Mouse (Mus musculus): ENCODE measurements at regions not wholly inside any gene's neighbourhood (a gene's known extent, or its start where the extent isn't known, plus 50 kb on each side); places are given as distances from the start of the nearest gene placed in this dataset.

DNA sequence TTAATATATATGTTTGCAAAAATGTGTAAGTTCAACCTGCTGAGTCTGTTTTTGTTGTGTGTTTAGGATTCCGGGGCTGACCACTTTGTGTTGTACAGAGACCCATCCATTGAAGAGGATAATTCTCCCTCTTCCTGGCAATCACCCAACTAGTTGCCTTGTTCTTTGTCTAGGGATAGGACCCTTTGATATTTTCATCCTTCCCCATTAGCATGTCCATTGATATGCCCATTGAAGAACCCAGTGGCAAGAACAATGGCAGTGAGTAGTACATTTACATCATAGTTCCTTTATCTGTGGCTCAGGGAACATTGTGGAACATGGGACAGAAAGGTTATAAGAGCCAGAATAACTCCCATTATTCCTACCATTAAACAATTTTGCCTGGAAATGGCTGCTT, 160.9 kb upstream of the Irx4 start:
- DNase-seq (ENCODE audit: low spot score) (no peak), ATAC-seq (replicated peaks; ENCODE audit: low FRiP score) (no peak)
- H3K9me3 ChIP-seq (ENCODE audit: control insufficient read depth, low read length), result no peaks in the 10 kb centered on the region

DNA sequence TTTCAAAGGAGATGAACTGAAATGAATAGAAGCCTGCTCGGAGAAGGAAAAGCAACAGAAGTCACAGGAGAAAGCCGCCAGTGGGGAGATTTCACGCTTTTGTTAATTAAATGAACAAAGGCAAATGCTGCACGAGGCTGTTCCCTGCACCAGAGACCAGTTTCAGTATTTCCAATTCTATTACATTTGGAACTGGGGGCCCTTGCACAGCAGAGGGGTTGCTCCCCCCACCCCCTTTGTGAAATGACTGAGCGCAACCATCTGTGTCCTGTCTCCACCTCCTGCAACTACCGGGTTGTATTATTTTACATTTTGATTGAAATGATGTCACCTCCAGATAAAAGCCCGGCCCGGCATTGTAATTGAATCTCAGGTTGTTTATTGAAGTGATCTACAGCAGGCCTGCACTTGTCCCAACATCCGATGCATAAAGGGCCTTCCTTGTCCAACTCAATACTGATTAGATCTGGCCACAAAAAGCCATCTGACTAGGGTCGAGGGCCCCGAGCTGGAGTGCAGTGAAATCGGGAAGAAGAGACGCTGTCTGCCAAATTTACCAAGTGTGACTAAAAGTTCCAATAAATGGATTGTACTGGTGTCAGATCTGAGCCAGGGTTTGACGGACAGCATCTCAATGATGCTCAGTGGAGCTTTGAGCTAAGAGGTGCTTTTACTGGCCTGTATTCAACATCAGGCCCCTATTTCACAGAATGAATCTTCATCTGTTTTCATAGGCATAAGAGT, 152.9 kb upstream of the Irx4 start:
- Histone ChIP-seq H3K9me3 (ENCODE audit: control insufficient read depth, low read length) (no peaks in the 10 kb centered on the region), H3K36me3 (ENCODE audit: control insufficient read depth, insufficient read depth, low read length) (no peaks in the 10 kb centered on the region), H3K4me3 (ENCODE audit: low read depth, low read length) (no peak overlapping the region), H3K4me1 (replicated peaks; ENCODE audit: control insufficient read depth, insufficient read depth, low read length) (no peaks in the 10 kb centered on the region; the same call in 1 of the 2 replicates), H3K27me3 (ENCODE audit: control insufficient read depth, insufficient read depth, low read length) (no peaks in the 10 kb centered on the region), H3K27ac (ENCODE audit: low read depth, low read length) (no peak overlapping the region), H3K9ac (ENCODE audit: low read length) (no peak overlapping the region), H3K4me2 (ENCODE audit: low read depth, low read length, severe bottlenecking) (no peak overlapping the region)
- DNase-seq (ENCODE audit: low spot score) (no peak), ATAC-seq (replicated peaks; ENCODE audit: low FRiP score) (no peak)
- 62% methylated on average over 14 of the region's 14 CpGs for WGBS

More for the DNA sequence above, 160.9 kb upstream of the Irx4 start:
- Histone ChIP-seq H3K27me3 (ENCODE audit: control insufficient read depth, insufficient read depth, low read length) (no peaks in the 10 kb centered on the region), H3K9ac (ENCODE audit: low read length) (no peak overlapping the region), H3K4me1 (replicated peaks; ENCODE audit: control insufficient read depth, insufficient read depth, low read length) (no peaks in the 10 kb centered on the region), H3K4me3 (ENCODE audit: low read depth, low read length) (no peak overlapping the region), H3K4me2 (ENCODE audit: low read depth, low read length, severe bottlenecking) (no peak overlapping the region), H3K27ac (ENCODE audit: low read depth, low read length) (no peak overlapping the region), H3K36me3 (ENCODE audit: control insufficient read depth, insufficient read depth, low read length) (no peaks in the 10 kb centered on the region)
- WGBS, result 79% methylated on average over 1 of the region's 1 CpGs

DNA sequence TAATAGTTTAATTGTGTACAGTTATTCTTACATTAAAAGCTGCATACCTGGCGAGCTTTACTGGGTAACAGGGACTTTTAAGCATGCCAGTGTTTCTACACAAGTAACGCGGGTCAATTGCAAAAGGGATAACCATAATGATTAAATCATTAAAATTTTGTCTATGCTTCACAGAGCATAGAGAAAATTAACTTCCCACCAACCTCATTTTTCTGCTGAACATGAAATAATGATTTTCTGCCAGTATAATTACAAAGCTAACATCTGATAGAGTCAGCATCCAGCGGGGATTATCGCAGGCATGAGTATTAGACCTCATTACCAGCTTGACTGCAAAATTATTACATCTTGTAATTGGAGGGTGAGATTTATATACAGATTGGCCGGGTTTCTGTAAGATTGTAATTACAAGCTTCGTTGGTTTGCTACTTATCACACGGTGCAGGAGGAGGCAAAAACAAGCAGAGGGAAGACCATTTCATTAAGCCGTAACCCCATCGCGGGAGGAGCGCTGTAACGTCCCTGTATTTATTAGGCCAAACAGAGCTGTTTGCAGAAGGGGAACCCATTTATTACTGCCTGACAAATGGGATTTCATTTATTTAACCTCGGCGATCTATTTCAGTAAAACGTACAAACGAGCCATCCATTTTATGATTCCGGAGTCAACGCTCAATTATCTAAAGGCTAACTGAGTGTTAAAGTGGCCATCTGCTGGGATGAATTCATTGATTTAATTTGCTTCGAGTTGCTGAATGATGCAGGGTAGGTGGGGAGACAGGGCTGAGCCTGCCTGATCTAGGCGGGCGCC, 143.3 kb upstream of the Irx4 start:
- Histone ChIP-seq H3K4me3 (ENCODE audit: low read depth, low read length) (no peak overlapping the region), H3K4me1 (replicated peaks; ENCODE audit: control insufficient read depth, insufficient read depth, low read length) (no peaks in the 10 kb centered on the region; the same call in 1 of the 2 replicates), H3K9ac (ENCODE audit: low read length) (no peak overlapping the region), H3K9me3 (ENCODE audit: control insufficient read depth, low read length) (no peaks in the 10 kb centered on the region), H3K27me3 (ENCODE audit: control insufficient read depth, insufficient read depth, low read length) (no peaks in the 10 kb centered on the region; the same call in 1 of the 2 replicates), H3K27ac (ENCODE audit: low read depth, low read length) (no peak overlapping the region), H3K4me2 (ENCODE audit: low read depth, low read length, severe bottlenecking) (peak overlapping the region; percentile 6; the same call in 1 of the 2 replicates), H3K36me3 (ENCODE audit: control insufficient read depth, insufficient read depth, low read length) (no peaks in the 10 kb centered on the region)
- DNase-seq (ENCODE audit: low spot score) (no peak), ATAC-seq (replicated peaks; ENCODE audit: low FRiP score) (peak; percentile 78)
- WGBS, result 59% methylated on average over 22 of the region's 22 CpGs

DNA sequence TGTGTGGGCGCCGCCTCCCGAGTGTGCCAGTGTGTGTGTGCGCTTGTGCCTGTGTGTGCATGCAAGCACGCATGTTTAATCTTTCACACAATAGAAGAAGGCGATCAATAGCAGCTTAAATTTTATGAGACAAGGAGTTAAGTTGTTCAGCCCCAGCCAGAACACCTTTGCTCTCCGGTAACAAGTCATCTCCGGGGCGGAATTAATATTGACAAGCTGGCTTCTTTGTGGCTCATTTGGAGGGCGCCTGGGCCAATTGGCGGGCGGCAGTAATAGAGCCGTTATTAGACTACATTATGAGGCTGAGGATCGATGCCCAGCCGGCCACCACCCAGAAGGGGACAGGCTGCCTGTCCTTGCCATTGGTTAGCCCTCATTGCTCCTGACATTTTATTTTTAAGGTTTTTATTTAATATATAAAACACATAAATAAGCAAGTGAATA, 142.6 kb upstream of the Irx4 start:
- H3K4me2 ChIP-seq (ENCODE audit: low read depth, low read length, severe bottlenecking), result peak overlapping the region; percentile 6; the same call in 1 of the 2 replicates
- 64% methylated on average over 15 of the region's 15 CpGs for WGBS
- H3K9me3 ChIP-seq (ENCODE audit: control insufficient read depth, low read length), result no peaks in the 10 kb centered on the region
- H3K9ac ChIP-seq (ENCODE audit: low read length), result no peak overlapping the region
- no peaks in the 10 kb centered on the region for H3K36me3 ChIP-seq (ENCODE audit: control insufficient read depth, insufficient read depth, low read length)
- no peak overlapping the region for H3K27ac ChIP-seq (ENCODE audit: low read depth, low read length)
- no peaks in the 10 kb centered on the region; the same call in 1 of the 2 replicates for H3K27me3 ChIP-seq (ENCODE audit: control insufficient read depth, insufficient read depth, low read length)
- ATAC-seq (replicated peaks; ENCODE audit: low FRiP score) (peak; percentile 30; the same call in 1 of the 2 replicates), DNase-seq (ENCODE audit: low spot score) (peak; percentile 58)
- no peak overlapping the region for H3K4me3 ChIP-seq (ENCODE audit: low read depth, low read length)
- H3K4me1 ChIP-seq (replicated peaks; ENCODE audit: control insufficient read depth, insufficient read depth, low read length), result no peaks in the 10 kb centered on the region; the same call in 1 of the 2 replicates

DNA sequence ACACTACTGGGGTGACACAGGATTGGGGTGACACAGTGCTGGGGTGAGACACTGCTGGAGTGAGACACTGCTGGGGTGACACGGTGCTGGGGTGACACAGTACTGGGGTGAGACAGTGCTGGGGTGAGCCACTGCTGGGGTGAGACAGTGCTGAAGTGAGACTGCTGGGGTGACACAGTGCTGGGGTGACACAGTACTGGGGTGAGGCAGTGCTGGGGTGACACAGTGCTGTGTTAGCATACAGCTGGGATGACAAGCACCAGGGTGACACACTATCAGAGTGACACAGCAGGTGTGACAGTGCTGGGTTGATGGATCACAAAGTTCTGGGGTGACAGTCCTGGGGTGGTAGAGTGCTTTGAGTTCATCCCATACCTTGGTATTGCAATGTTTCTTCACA, 137.3 kb upstream of the Irx4 start:
- Histone ChIP-seq H3K4me1 (replicated peaks; ENCODE audit: control insufficient read depth, insufficient read depth, low read length) (no peaks in the 10 kb centered on the region; the same call in 1 of the 2 replicates), H3K9ac (ENCODE audit: low read length) (no peak overlapping the region), H3K4me3 (ENCODE audit: low read depth, low read length) (no peak overlapping the region), H3K27me3 (ENCODE audit: control insufficient read depth, insufficient read depth, low read length) (no peaks in the 10 kb centered on the region), H3K36me3 (ENCODE audit: control insufficient read depth, insufficient read depth, low read length) (no peaks in the 10 kb centered on the region), H3K27ac (ENCODE audit: low read depth, low read length) (no peak overlapping the region), H3K4me2 (ENCODE audit: low read depth, low read length, severe bottlenecking) (no peak overlapping the region), H3K9me3 (ENCODE audit: control insufficient read depth, low read length) (no peaks in the 10 kb centered on the region)
- ATAC-seq (replicated peaks; ENCODE audit: low FRiP score) (no peak), DNase-seq (ENCODE audit: low spot score) (no peak)
- WGBS, result 90% methylated on average over 1 of the region's 1 CpGs

DNA sequence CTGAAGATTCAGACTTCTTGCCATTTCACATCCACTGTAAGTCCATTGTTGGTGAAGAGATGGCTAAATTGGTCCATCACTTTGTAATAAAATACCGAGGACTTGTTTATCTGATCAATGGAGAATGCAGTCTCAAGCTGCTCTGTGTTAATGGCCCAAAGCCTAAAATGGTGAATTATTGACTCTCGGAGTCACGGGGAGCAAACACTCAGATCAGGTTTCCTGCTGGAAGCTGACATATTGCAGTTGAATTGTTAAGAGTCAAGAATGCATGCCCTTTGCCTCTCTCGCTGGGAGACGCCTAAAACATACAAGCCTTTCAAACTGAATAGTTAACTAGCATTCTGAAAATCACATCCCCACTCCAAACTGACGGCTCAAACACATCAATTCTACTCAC, 129.0 kb upstream of the Irx4 start:
- DNase-seq (ENCODE audit: low spot score) (no peak), ATAC-seq (replicated peaks; ENCODE audit: low FRiP score) (no peak)
- Histone ChIP-seq H3K9me3 (ENCODE audit: control insufficient read depth, low read length) (no peaks in the 10 kb centered on the region), H3K4me2 (ENCODE audit: low read depth, low read length, severe bottlenecking) (no peak overlapping the region), H3K9ac (ENCODE audit: low read length) (no peak overlapping the region), H3K27ac (ENCODE audit: low read depth, low read length) (no peak overlapping the region), H3K4me1 (replicated peaks; ENCODE audit: control insufficient read depth, insufficient read depth, low read length) (no peaks in the 10 kb centered on the region), H3K27me3 (ENCODE audit: control insufficient read depth, insufficient read depth, low read length) (no peaks in the 10 kb centered on the region), H3K36me3 (ENCODE audit: control insufficient read depth, insufficient read depth, low read length) (no peaks in the 10 kb centered on the region), H3K4me3 (ENCODE audit: low read depth, low read length) (no peak overlapping the region)
- WGBS, result 76% methylated on average over 6 of the region's 6 CpGs

DNA sequence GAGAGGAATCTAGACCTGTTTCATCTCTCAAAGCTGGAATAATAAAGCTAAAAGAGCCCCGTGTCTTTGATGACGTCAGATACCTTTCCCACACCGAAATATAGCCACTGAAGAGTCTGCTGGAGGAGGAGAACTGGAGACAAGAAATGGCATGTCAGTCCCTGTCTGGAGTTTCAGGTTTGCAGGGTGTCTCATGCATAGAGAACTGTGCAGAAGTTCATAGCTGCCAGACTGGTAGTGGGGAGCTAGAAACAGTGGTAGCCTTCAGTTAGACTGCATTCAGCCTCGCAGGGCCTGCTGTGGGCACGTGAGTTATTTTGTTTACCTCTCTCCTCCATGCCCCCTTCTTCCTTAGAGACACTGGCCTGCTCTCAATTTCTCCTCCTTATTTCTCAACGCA, 127.5 kb upstream of the Irx4 start:
- H3K4me3 ChIP-seq (ENCODE audit: low read depth, low read length), result no peak overlapping the region
- no peak overlapping the region for H3K9ac ChIP-seq (ENCODE audit: low read length)
- no peak overlapping the region for H3K4me2 ChIP-seq (ENCODE audit: low read depth, low read length, severe bottlenecking)
- no peaks in the 10 kb centered on the region for H3K9me3 ChIP-seq (ENCODE audit: control insufficient read depth, low read length)
- ATAC-seq (replicated peaks; ENCODE audit: low FRiP score), result no peak
- no peak for DNase-seq (ENCODE audit: low spot score)
- H3K27me3 ChIP-seq (ENCODE audit: control insufficient read depth, insufficient read depth, low read length), result no peaks in the 10 kb centered on the region
- no peak overlapping the region for H3K27ac ChIP-seq (ENCODE audit: low read depth, low read length)
- H3K36me3 ChIP-seq (ENCODE audit: control insufficient read depth, insufficient read depth, low read length), result no peaks in the 10 kb centered on the region
- no peaks in the 10 kb centered on the region for H3K4me1 ChIP-seq (replicated peaks; ENCODE audit: control insufficient read depth, insufficient read depth, low read length)
- 78% methylated on average over 6 of the region's 6 CpGs for WGBS

DNA sequence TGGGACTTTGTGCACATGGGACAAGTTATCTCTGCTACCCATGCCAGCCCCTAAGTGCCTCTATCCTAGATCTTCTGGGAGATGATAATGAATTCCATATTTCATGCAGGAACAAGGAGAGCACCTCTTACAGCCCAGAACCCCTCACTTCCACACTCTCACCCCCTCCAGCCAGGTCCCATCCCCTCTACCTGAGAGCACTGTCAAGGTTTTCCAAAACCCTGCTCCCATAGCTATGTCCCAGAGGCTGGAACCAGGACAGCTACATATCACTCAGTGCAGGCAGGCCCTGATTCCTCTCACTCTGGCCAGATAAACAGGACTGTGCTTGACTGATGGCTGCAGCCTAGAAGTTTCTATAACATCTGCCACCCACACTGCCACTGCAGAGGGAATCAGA, 125.3 kb upstream of the Irx4 start:
- Histone ChIP-seq H3K4me2 (ENCODE audit: low read depth, low read length, severe bottlenecking) (no peak overlapping the region), H3K9ac (ENCODE audit: low read length) (no peak overlapping the region), H3K27ac (ENCODE audit: low read depth, low read length) (no peak overlapping the region), H3K36me3 (ENCODE audit: control insufficient read depth, insufficient read depth, low read length) (no peaks in the 10 kb centered on the region), H3K27me3 (ENCODE audit: control insufficient read depth, insufficient read depth, low read length) (no peaks in the 10 kb centered on the region), H3K4me1 (replicated peaks; ENCODE audit: control insufficient read depth, insufficient read depth, low read length) (no peaks in the 10 kb centered on the region), H3K4me3 (ENCODE audit: low read depth, low read length) (no peak overlapping the region), H3K9me3 (ENCODE audit: control insufficient read depth, low read length) (no peaks in the 10 kb centered on the region)
- no peak for DNase-seq (ENCODE audit: low spot score)
- no peak for ATAC-seq (replicated peaks; ENCODE audit: low FRiP score)

Measured in forebrain, embryonic 11.5 days (tissue).